Mouse (Mus musculus): ENCODE measurements around the gene Sod1.

- TF ChIP-seq CTCF (IDR thresholded peaks at IDR 0.05; ENCODE audit: extremely low read depth, insufficient read depth, low read length) (no peak), POLR2A (IDR thresholded peaks at IDR 0.05; ENCODE audit: extremely low read depth, insufficient read depth, low read length) (no peak)
Observed at GRCm38 (mm10) chr16:90239128-90239746, 18.7 kb downstream of the Sod1 start.
